Mouse (Mus musculus) liver, postnatal 0 days (tissue): ENCODE data around the gene Etv1. TPM values are rescaled to one million over a fixed set of nuclear protein-coding genes. Genes with fewer than 3 reads are reported as not detected.

Source experiments
- ATAC-seq: fragments of 200-750 bp; cut with Nextera tagmentation; 2 replicates; pipeline ENCODE4 v1.8.0; 2017; ENCODE audit warnings: mild to moderate bottlenecking, moderate library complexity
- DNase-seq: peaks from one replicate; pipeline ENCODE4 v3.0.0-alpha.2; 2016
- H3K27ac ChIP-seq: fragments of 300-500 bp; sonication (generic); 2 replicates; pipeline ENCODE4 v1.5.1; 2014; ENCODE audit warnings: antibody characterized with exemption, moderate library complexity, mild to moderate bottlenecking, low read depth
- H3K27me3 ChIP-seq: fragments of 300-500 bp; sonication (generic); 2 replicates; pipeline ENCODE4 v1.6.1; 2014; ENCODE audit warnings: low read length, control low read depth, mixed read lengths; ENCODE audit not compliant: insufficient read depth
- H3K36me3 ChIP-seq: fragments of 300-500 bp; sonication (generic); replicated peaks from 2 replicates; pipeline ENCODE4 v1.6.1; 2014; ENCODE audit warnings: mild to moderate bottlenecking, control low read depth, low read length, moderate library complexity, mixed read lengths; ENCODE audit not compliant: insufficient read depth
- H3K4me1 ChIP-seq: fragments of 300-500 bp; sonication (generic); 2 replicates; pipeline ENCODE4 v1.6.1; 2014; ENCODE audit warnings: antibody characterized with exemption, mild to moderate bottlenecking, control low read depth; ENCODE audit not compliant: insufficient read depth
- H3K4me2 ChIP-seq: fragments of 300-500 bp; sonication (generic); 2 replicates; pipeline ENCODE4 v1.6.1; 2014; ENCODE audit warnings: low read depth, mild to moderate bottlenecking, low read length, moderate library complexity, mixed read lengths
- H3K4me3 ChIP-seq: fragments of 300-500 bp; sonication (generic); 2 replicates; pipeline ENCODE4 v1.5.1; 2014; ENCODE audit warnings: low read depth, low read length
- H3K9ac ChIP-seq: fragments of 300-500 bp; sonication (generic); replicated peaks from 2 replicates; pipeline ENCODE4 v1.6.1; 2014; ENCODE audit warnings: mild to moderate bottlenecking, moderate library complexity
- H3K9me3 ChIP-seq: fragments of 300-500 bp; sonication (generic); 2 replicates; pipeline ENCODE4 v1.6.1; 2016; ENCODE audit warnings: mild to moderate bottlenecking, control low read depth, low read length, mixed read lengths
- CTCF ChIP-seq: sonication (generic); IDR thresholded peaks from 2 replicates; pipeline ENCODE4 v1.5.1; 2016; ENCODE audit warnings: antibody characterized with exemption, low read depth
- EP300 ChIP-seq: IDR thresholded peaks from 2 replicates; pipeline ENCODE4 v1.6.1; 2016; ENCODE audit warnings: antibody characterized with exemption, low read depth, mild to moderate bottlenecking
- WGBS: fragments of 180-500 bp; shearing (Covaris S2); extraction: QIAGEN DNeasy Blood & Tissue Kit; methylation state at CpG from one replicate; pipeline ENCODE4 v1.1.7; 2014; ENCODE audit not compliant: insufficient replicate concordance; 5-methylcytosine and 5-hydroxymethylcytosine counted together
- polyA plus RNA-seq: library from polyadenylated mRNA; unstranded; fragments of >200 nt; fragmentation: Nextera tagmentation; extraction: Ambion mirVana; gene quantifications from 2 replicates; pipeline ENCODE4 v1.2.1, GENCODE M21; 2015

Gene Etv1
- polyA plus RNA-seq, 1 experiment from 2014 or later: 1.1 TPM

DNA sequence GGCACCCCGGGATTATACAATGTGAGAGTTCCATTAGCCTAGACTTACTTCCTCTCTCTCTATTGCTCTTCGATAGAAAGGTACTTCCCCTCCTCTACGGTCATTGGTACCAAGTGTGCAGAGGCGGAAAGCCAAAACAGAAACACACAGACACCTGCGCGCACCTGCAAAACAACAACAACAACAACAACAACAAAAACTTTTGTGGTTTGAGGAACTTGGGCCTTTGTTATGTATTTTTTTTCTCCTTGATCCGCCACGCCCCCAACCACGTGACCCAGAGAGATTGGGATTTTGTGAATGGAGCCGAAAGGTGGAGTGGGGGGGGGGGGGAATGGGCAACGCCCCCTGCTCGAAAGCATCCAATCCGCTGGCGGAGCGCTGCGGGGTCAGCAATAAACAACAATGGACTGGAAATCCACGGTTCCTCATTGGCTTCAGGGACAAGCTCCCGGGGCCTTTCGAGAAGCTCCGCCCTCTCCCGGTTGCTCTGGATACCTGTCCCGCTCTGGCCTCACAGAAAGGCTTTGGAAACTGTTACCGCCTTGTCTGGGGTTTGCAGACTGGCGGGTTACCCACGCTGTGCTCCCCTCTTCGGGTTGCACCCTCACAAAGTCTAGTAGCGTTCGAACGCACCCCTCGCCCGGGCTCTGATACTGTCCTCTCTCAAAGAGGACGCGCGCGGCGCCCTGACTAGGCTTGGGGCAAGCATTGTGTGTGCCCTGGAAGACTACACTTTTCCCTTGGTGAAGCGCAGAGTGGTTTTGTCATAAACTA, 693 bp upstream of the Etv1 start:
- under 1% methylated on average over 35 of the region's 37 CpGs for WGBS
- DNase-seq (peak; percentile 78), ATAC-seq (peak; percentile 89)
- H3K4me2 ChIP-seq: peak overlapping the region; percentile 83
- H3K36me3 ChIP-seq: no peaks in the 10 kb centered on the region
- peak overlapping the region; percentile 32; the same call in 1 of the 2 replicates for H3K9ac ChIP-seq
- no peaks in the 10 kb centered on the region for H3K9me3 ChIP-seq
- H3K4me3 ChIP-seq: peak overlapping the region; percentile 51
- no peak for TF ChIP-seq CTCF
- TF ChIP-seq EP300: no peak
- H3K4me1 ChIP-seq: peaks cover 3% of the 10 kb centered on the region; the same call in 1 of the 2 replicates
- no peaks in the 10 kb centered on the region for H3K27me3 ChIP-seq
- H3K27ac ChIP-seq: peak overlapping the region; percentile 76

DNA sequence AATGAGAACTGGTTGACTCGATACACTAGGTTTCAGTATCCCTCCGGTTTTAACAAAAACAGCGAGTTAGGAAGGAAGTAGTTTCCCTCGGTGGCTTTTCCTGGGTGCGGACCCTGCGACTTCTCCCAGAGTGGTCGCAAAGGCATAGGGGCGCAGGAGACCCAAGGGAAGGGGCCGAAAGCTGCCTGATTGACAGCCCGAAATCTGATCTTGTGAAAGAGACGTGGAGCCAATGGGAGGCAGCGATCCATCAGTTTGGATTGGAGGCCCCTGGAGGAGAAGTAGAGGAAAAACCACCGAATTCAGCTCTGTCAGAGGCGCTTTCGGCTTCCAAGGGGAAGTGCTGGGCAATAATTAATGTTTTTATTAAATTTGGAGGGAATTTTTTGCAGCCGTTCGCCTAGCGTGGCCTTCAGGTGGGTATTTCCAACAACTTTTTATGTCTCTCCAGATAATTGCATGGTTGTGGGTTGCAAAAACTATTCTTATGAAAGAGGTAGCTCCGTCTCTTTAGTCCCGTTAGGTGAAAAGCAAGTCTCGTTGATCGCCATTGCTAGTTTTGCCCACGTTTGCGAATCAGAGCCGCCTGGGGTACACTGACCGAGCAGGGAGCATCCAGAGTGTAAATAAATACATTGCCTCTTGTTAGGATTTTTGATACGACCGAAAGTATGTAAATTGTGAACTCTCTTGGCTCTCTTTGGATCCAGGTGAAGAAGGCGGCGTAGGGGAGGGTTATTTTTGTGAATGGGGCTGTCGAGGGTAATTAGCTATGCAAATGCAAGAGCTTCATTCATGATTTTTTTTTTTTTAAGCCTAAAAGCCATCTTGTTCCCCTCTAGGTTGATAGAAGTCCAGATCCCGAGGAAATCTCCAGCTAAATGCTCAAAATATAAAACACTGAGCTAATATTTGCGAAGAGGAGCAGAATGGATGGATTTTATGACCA, 1.1 kb downstream of the Etv1 start:
- H3K4me1 ChIP-seq: peaks cover 3% of the 10 kb centered on the region; the same call in 1 of the 2 replicates
- H3K27ac ChIP-seq: peak overlapping the region; percentile 76
- peak overlapping the region; percentile 51 for H3K4me3 ChIP-seq
- TF ChIP-seq EP300: no peak
- TF ChIP-seq CTCF: peak; percentile 26
- WGBS: under 1% methylated on average over 33 of the region's 33 CpGs
- ATAC-seq (peak; percentile 26; the same call in 1 of the 2 replicates), DNase-seq (peak; percentile 39)
- peak overlapping the region; percentile 27 for H3K9ac ChIP-seq
- H3K36me3 ChIP-seq: no peaks in the 10 kb centered on the region
- H3K9me3 ChIP-seq: no peaks in the 10 kb centered on the region
- peak overlapping the region; percentile 83 for H3K4me2 ChIP-seq
- H3K27me3 ChIP-seq: no peaks in the 10 kb centered on the region

DNA sequence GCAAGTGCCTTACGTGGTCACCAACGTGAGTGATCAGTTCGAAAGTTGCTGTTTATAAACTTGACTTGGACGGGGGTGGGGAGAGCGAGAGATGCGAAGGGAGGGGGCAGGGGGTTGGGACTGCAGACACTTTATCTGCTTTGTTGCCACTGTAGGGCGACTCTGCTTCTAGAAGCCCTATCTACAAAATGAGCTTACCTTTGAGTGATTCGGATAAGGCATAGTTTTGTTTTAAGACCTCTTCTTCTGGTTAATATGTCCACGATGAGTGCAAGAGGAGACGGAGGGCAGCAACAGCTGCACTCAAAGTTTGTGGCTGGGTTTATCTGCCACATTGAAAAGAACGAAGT, 1.8 kb downstream of the Etv1 start:
- Histone ChIP-seq H3K4me1 (peaks cover 3% of the 10 kb centered on the region; the same call in 1 of the 2 replicates), H3K36me3 (no peaks in the 10 kb centered on the region), H3K4me3 (peak overlapping the region; percentile 51), H3K4me2 (peak overlapping the region; percentile 83), H3K9ac (no peak overlapping the region), H3K27me3 (no peaks in the 10 kb centered on the region), H3K27ac (no peak overlapping the region), H3K9me3 (no peaks in the 10 kb centered on the region)
- under 1% methylated on average over 11 of the region's 11 CpGs for WGBS
- no peak for ATAC-seq
- TF ChIP-seq CTCF: no peak
- TF ChIP-seq EP300: no peak
- DNase-seq: no peak

DNA sequence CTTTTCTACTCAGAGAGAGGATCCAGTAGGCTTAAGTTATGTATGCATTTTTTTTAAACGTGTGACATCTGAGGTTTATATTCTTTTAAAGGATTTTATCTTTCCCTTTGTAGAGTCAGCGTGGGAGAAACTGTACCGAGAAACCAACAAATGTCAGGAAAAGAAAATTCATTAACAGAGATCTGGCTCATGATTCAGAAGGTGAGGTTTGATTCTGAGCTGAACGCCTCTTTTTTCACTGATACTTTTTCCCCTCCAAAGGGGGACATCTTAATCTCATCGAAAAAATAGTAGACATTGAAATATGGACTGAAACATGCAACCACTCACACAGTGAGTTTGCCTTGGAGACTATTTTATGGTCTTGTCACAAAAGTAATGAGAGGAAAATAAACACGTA, 2.5 kb downstream of the Etv1 start:
- Histone ChIP-seq H3K4me2 (no peak overlapping the region), H3K4me3 (no peak overlapping the region), H3K9ac (no peak overlapping the region), H3K9me3 (no peaks in the 10 kb centered on the region), H3K27me3 (no peaks in the 10 kb centered on the region), H3K4me1 (peaks cover 3% of the 10 kb centered on the region; the same call in 1 of the 2 replicates), H3K27ac (no peak overlapping the region), H3K36me3 (no peaks in the 10 kb centered on the region)
- WGBS: 55% methylated on average over 6 of the region's 6 CpGs
- DNase-seq (no peak), ATAC-seq (no peak)
- TF ChIP-seq EP300 (no peak), CTCF (no peak)

DNA sequence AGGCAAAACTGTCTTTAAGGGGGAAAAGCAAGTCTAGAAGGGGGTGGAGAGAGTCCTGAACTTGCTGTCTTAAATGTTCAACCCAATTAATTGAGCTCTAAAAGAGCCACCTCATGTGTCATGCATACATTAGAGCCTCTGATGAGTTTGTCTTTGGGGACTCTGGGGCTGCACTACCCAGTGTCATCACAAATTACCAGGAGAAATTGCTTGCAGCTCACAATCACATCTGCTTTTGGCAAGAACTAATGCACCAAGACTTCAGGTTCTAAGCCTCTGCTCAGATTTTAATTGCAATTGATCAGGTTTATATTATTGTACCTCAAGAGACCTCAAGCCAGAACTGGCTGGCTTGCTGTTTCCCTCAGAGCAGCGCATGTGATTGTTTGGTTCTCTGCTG, 4.1 kb downstream of the Etv1 start:
- Histone ChIP-seq H3K9ac (no peak overlapping the region), H3K9me3 (no peaks in the 10 kb centered on the region), H3K27me3 (no peaks in the 10 kb centered on the region), H3K27ac (no peak overlapping the region), H3K4me2 (no peak overlapping the region), H3K4me3 (no peak overlapping the region), H3K4me1 (no peaks in the 10 kb centered on the region; the same call in 1 of the 2 replicates), H3K36me3 (no peaks in the 10 kb centered on the region)
- no peak for DNase-seq
- 69% methylated on average over 1 of the region's 1 CpGs for WGBS
- no peak for ATAC-seq
- TF ChIP-seq CTCF (no peak), EP300 (no peak)

DNA sequence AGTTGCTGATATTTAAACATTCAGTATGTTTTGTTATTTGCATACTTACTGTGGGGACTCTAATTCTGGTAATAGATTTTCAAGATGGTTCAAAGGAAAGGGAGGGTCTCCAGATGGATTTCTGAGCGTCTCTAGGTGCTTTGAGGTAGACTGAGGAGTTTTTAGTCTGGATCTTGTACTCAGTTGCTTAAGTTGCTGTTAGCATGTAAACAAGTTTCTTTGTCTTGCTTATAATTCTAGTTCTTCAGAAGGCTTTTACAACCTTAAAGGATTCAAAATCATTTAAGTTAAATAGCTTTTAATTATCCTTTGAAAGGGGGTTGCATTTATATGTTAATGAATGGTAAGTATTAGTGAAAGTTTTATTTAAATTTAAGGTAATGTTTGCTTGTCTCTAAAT, 5.0 kb downstream of the Etv1 start:
- Histone ChIP-seq H3K27me3 (no peaks in the 10 kb centered on the region), H3K4me1 (no peaks in the 10 kb centered on the region), H3K9ac (no peak overlapping the region), H3K27ac (no peak overlapping the region), H3K4me2 (no peak overlapping the region), H3K4me3 (no peak overlapping the region), H3K36me3 (no peaks in the 10 kb centered on the region), H3K9me3 (no peaks in the 10 kb centered on the region)
- DNase-seq (no peak), ATAC-seq (no peak)
- 31% methylated on average over 1 of the region's 1 CpGs for WGBS
- no peak for TF ChIP-seq CTCF
- no peak for TF ChIP-seq EP300
